Mouse (Mus musculus): ENCODE measurements around the gene Slc38a6. TPM values are rescaled to one million over a fixed set of nuclear protein-coding genes. Genes with fewer than 3 reads are reported as not detected.

Gene Slc38a6
- 8.9 and 12.9 TPM in 2 replicates for total RNA-seq (2021)
- long read RNA-seq, partial matches to known transcripts: 1 of 5 reads
- long read RNA-seq, other reads (novel, unspliced or antisense): 1 of 5 reads

GRCm38 (mm10) chr12:73286287-73287092, at the start of gene Slc38a6, which contains the start of gene Trmt5:
Gene Slc38a6 (plus strand): TSS chr12:73286779.
Gene Trmt5 (minus strand): TSS chr12:73286710.
- peak; percentile 89 for DNase-seq

DNA sequence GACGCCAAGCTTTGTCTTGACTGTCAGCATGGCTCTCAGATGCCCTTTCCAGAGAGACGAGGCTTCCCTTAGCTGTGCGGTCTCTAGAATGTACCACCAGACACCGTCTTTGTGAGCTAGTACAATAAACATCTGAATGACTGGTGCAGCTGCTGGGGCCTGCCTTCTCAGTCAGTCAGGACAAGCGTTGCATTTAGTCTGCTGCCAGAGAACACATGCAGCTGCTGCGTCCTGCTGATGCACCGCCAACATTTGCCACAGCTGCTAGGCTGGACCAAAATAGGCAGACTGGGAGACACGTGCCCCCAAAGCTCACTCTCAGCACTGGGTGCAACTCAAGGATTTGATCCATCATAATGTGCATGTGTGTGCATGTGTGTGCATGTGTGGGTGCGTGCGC, 44.6 kb upstream of the Slc38a6 start:
- no peak for DNase-seq

DNA sequence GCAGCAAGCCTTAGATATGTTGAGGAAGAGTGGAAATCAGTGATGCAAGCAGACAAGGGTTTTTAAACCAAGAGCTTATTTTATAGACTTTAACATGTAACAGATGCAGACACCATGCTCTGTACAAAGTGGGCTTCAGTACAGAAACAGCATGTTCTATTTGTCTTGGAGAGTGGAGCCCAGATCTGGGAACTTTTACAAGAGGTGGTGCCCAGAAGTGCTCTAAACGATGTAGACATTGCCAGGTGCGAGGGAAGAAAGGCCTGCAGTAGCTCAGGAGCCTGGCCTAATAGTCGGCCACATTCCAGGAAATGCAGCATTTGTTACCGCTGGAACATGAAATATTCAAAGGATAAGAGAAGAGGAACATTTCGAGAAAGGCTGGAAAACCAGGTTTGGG, 40.9 kb upstream of the Slc38a6 start:
- no peak for DNase-seq

DNA sequence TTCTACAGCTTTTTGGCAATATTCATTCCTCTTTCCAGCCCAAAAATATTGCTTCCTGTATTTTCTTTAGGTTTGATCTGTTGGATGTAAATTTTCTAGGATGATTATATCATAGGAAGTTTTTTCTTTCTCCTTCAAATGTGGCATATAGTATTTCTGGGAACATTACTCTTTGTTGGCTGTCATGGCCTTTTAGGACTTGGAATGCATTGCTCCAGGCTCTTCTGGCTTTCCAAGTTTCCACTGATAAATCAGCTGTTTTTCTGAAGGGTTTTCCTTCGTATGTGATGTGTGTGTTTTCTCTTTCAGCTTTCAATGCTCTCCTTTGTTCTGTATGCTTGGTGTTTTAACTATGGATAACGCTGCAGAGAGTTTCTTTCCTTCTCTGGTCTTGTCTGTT, 31.6 kb upstream of the Slc38a6 start:
- DNase-seq: no peak

- no peak for DNase-seq
These were observed 27.3 kb upstream of the Slc38a6 start for GRCm38 (mm10) chr12:73259269-73259668.

DNA sequence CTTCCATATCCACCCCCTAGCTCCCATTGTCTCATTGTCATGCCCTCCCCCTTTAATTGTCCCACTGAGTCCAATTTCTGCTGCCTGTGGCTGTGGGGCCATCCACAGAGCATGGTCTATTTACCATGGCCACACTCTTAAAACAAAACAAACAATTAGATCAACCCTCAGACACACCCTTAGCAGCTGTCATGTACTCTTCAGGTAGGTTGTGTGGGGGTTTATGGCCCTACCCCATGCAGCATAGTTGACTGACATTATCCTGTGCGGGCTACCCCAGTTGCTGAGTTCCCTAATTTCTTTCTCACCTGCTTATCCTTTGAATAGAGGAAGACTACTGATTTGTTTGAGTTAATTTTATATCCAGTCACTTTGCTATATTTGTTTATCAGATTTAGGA, 26.2 kb upstream of the Slc38a6 start:
- no peak for DNase-seq

DNA sequence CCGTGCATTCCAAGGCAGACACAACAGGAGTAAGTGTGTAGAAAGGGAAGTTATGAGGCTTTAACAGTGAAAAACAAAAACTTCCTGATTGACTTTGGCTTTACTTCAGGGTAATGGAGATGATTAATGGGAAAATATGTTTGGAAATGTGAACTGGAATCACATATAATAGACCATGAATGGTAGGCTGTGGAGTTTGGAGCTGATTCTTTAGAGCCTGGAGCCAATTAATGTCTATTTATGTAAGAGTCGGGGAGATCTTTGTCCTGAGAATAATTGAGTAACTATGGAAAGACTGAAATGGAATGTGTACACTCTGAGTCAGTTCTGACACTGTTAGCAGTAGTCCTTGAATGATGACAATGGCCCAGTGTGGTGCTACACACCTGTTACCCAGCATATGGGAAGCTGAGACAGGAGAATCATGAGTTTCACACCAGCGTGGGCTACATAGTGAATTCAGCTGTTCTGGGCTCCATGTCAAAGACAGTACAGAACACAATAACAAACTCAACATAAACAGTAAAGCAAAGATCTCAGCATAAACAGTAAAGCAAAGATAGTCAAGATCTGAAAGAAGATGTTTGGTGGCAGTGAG, 21.1 kb upstream of the Slc38a6 start:
- DNase-seq: no peak

DNA sequence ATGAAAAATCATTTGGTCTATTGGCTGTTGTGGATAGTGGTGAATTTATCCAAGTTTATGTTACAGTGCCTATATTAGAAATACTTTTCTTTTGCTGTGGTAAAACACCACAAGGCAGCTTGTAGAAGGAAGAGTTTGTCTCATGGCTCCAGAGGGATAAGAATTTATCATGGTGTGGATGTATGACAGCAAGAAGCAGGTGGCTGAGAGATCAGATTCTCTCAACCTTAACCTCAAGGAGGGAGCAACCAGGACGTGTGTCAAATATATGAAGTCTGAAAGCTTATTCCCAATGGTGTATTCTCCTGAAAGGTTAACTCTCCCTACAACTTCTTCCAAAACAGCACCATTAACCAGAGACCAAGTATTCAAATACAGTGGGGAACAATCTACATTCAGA, 20.0 kb upstream of the Slc38a6 start:
- DNase-seq: no peak

GRCm38 (mm10) chr12:73268497-73268896, 18.1 kb upstream of the Slc38a6 start:
- DNase-seq: no peak

DNA sequence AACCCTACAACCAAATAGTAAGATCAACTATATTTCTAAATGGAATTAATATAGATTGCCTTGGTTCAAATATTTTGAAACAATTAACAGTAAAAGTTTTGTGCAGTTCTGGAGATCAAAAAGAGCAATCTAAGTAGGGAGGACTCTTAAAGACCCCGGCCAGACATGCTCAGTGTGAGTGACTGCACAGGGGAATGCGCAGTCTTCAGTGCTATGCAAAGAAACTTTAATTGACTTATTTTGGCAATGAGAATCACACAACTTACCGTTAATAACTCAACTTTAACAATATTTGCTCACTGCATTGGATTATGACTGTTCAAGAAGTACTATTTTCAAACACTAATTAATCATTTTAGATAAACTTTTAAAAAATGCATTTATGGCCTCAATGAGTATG, 17.0 kb upstream of the Slc38a6 start:
- DNase-seq: no peak

DNA sequence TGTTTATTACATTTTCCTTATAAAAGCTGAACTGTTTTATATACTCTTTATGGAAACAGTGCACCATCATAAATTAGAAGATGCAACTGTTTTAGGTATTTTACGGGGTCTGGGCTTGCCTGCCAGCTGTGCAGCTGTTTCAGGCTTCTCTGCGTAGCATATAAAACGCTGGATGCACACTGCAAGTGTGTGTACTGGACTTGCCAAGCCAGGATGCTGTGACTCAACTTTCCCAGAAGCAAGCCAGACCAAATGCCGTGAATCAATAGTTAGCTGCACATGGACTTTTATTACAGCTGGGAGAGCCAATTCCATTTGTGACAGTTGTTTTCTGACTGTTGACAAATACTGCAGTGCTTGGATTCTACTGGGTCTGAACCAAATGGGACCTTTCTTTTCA, 16.6 kb upstream of the Slc38a6 start:
- DNase-seq: no peak

- no peak for DNase-seq
These were observed 11.7 kb upstream of the Slc38a6 start for GRCm38 (mm10) chr12:73274921-73275320.

DNA sequence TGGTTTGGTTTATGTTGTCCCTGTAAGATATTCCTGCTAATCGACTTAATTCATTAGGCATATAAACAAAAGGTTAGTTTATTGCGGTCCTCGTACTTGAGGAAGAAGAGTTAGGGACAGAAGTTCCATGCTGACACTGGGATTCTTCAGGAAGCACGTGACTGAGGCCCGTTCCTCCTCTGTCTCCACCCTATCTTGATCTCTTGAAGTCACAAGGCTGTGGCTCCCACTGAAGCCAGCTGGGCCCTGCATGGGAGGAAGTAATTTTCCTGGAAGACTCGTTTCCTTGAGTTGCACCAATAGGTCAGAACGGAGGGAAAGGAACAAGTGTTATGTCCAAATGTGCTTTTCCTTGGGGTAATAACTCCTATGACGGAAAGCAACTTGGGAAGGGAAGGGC, 1.0 kb downstream of the Slc38a6 start:
- no peak for DNase-seq

GRCm38 (mm10) chr12:73288626-73289025, 2.0 kb downstream of the Slc38a6 start:
- no peak for DNase-seq

DNA sequence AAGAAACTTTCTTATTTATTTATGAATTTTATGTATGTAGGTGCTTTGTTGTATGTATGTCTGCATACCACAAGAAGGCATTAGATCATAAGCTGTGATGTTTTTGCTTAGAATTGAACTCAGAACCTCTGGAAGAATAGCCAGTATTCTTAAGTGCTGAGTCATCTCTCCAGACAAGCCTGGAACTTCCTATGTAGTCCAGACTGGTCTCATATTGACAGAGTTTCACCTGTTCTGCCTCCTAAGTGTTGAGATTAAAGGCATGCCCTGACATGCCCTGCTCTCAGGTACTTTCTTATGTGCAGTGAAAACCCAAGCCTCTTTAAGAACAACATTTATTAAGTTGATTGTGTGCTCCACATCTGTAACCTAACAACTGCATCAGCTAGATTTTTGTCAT, 8.3 kb downstream of the Slc38a6 start:
- no peak for DNase-seq

GRCm38 (mm10) chr12:73295505-73296140, 9.0 kb downstream of the Slc38a6 start:
- no peak for DNase-seq

DNA sequence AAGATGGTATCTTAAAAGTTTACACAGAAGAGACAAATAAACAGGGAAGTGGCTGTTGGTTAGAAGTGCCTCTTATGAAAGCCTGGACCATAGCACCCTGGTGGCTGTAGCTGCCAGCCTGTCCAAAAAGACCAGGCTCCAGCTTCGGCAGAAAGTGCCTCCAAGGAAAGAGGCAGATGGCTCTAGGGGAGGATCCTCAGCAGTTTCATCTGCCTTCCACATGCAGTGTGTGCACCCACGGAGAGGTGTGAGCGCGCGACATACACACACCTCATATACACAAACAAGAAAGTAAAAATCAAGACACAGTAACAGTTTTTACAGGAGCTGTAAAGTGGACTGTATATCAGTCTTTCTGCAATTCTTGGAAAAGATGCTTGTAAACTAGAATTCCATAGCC, 12.0 kb downstream of the Slc38a6 start:
- no peak for DNase-seq

DNA sequence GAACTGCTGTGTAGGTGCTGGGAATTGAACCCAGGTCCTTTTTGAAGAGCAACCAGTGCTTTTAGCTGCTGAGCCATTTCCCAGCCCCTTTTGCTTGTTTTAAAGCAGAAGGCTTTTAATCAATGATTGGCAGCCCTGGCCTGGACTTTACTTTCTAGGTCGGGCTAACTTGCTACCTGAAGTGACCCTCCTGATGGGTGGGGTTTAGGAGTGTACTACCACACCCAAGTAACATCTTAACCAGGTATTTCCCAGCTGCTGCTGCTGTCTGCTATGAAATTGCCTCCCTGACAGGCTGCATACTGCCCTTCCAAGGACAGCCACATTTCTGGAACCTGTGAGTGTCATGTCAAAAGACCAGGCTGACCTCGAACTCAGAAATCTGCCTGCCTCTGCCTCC, 14.0 kb downstream of the Slc38a6 start:
- no peak for DNase-seq

DNA sequence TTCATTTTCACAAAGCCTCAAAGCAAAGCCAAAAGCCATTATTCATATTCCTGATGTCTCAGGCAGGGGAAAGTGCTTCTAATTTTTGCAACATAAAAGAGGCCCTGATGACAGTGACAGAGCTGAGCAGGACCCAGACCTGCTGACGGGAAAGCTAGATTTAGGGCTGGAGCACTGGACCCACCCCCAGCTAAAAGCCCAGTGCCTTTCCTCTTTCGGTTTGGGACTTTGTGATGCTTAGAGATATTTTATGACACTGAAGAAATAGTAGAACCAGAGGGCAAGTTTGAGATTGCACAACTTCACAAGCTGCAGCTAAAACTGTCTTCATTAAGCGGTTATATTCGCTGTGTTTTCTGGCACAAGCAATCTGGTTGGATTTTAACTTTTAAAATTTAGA, 18.1 kb downstream of the Slc38a6 start:
- no peak for DNase-seq

GRCm38 (mm10) chr12:73307750-73308149, 21.2 kb downstream of the Slc38a6 start:
- DNase-seq: no peak

- DNase-seq: no peak
These were observed 22.1 kb downstream of the Slc38a6 start for GRCm38 (mm10) chr12:73308711-73309110.

DNA sequence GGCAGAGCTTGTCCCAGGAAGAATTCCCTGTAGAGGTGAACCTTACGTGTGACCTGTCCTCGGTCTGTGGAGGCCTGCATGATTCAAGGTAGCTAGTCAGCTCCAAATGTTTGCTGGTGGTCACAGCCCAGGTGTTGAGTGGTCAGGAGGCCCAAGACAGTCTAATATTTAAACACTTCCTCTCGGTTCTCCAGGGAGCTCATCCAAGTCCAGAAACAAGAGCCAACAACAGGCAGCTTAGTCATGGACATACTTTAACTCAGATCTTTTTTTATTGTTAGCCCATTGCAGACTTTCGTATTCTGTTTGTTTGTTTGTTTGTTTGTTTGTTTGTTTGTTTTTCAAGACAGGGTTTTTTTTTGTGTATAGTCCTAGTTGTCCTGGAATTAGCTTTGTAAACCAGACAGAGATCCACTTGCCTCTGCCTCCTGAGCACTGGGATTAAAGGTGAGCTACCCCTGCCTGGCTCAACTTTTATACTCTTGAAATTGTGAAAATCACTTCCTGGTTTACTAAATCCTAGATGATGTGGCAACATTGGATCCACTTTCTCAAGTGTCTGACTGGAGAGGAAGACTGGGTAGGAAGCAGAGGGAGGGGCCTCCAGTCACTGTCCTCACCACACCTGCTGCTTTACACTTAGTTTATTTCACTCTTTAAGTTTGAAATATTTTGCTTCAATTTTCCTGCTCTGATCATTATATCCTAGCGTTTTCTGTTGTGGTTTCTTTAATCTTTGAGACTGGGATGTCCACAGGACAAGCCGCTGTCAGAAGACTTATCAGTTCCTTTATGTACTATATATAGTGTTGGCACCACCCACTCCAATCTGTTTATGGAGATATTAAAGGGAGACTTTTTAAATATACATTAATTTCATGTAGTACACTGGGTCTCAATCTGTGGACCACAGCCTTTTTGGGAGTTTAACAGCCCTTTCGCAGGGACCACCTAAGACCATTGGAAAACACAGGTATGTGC, 31.4 kb downstream of the Slc38a6 start:
- DNase-seq: no peak
